Mouse (Mus musculus) MN1 (cell line): Measurements from ENCODE around the gene Gfm2.

Experiments used
- DNase-seq: peaks from one replicate; pipeline ENCODE4 v3.0.0-alpha.2; 2016; ENCODE audit warnings: low spot score

Gene Gfm2

GRCm38 (mm10) chr13:97230101-97230500, 92.4 kb downstream of the Gfm2 start:
- no peak for DNase-seq
